Mouse (Mus musculus) midbrain, postnatal 0 days (tissue): Measurements from ENCODE around the gene Asap3. TPM values are rescaled to one million over a fixed set of nuclear protein-coding genes. Genes with fewer than 3 reads are reported as not detected.

Source experiments
- ATAC-seq: fragments of 200-750 bp; cut with Nextera tagmentation; 2 replicates; pipeline ENCODE4 v1.8.0; 2017; ENCODE audit warnings: moderate number of reproducible peaks, mild to moderate bottlenecking, moderate TSS enrichment, moderate library complexity; ENCODE audit not compliant: low FRiP score
- DNase-seq: peaks from one replicate; pipeline ENCODE4 v3.0.0-alpha.2; 2015; ENCODE audit warnings: low spot score
- H3K27ac ChIP-seq: fragments of 300-500 bp; sonication (generic); 2 replicates; pipeline ENCODE4 v1.5.1; 2014; ENCODE audit warnings: low read depth, mild to moderate bottlenecking, low read length, mixed read lengths
- H3K27me3 ChIP-seq: fragments of 300-500 bp; sonication (generic); 2 replicates; pipeline ENCODE4 v1.6.1; 2014; ENCODE audit warnings: low read length, control low read depth, mixed read lengths; ENCODE audit not compliant: insufficient read depth
- H3K36me3 ChIP-seq: fragments of 300-500 bp; sonication (generic); 2 replicates; pipeline ENCODE4 v1.6.1; 2014; ENCODE audit warnings: low read length, control low read depth, mixed read lengths; ENCODE audit not compliant: insufficient read depth
- H3K4me1 ChIP-seq: fragments of 300-500 bp; sonication (generic); 2 replicates; pipeline ENCODE4 v1.6.1; 2014; ENCODE audit warnings: mild to moderate bottlenecking, control low read depth, antibody characterized with exemption, low read length, mixed read lengths; ENCODE audit not compliant: insufficient read depth
- H3K4me2 ChIP-seq: fragments of 300-500 bp; sonication (generic); 2 replicates; pipeline ENCODE4 v1.6.1; 2014; ENCODE audit warnings: low read depth, mild to moderate bottlenecking, low read length, mixed read lengths; ENCODE audit not compliant: poor library complexity, severe bottlenecking
- H3K4me3 ChIP-seq: fragments of 300-500 bp; sonication (generic); 2 replicates; pipeline ENCODE4 v1.5.1; 2014; ENCODE audit warnings: low read depth, mild to moderate bottlenecking, low read length, moderate library complexity
- H3K9ac ChIP-seq: fragments of 300-500 bp; sonication (generic); replicated peaks from 2 replicates; pipeline ENCODE4 v1.6.1; 2014; ENCODE audit warnings: mild to moderate bottlenecking, low read length, moderate library complexity, mixed read lengths; ENCODE audit not compliant: poor library complexity, severe bottlenecking
- H3K9me3 ChIP-seq: fragments of 300-500 bp; sonication (generic); 2 replicates; pipeline ENCODE4 v1.6.1; 2016; ENCODE audit warnings: low read length, control low read depth
- CTCF ChIP-seq: IDR thresholded peaks from 2 replicates; pipeline ENCODE4 v1.5.1; 2016; ENCODE audit warnings: antibody characterized with exemption, mild to moderate bottlenecking
- WGBS: fragments of 180-500 bp; shearing (Covaris S2); extraction: QIAGEN DNeasy Blood & Tissue Kit; methylation state at CpG from one replicate; pipeline ENCODE4 v1.1.7; 2014; 5-methylcytosine and 5-hydroxymethylcytosine counted together
- polyA plus RNA-seq: library from polyadenylated mRNA; unstranded; fragments of >200 nt; fragmentation: Nextera tagmentation; extraction: Ambion mirVana; gene quantifications from 2 replicates; pipeline ENCODE4 v1.2.1, GENCODE M21; 2015
- total RNA-seq: library from RNA; depleted of rRNA; stranded (reverse); fragments of >200 nt; gene quantifications from 2 replicates; pipeline ENCODE4 v1.2.3, GENCODE M21; 2014

The Asap3 gene
- total and polyA plus RNA-seq, 2 experiments from 2014 or later: 3.7 to 7.6 TPM

GRCm38 (mm10) chr4:136170401-136170800, 35.8 kb upstream of the Asap3 start:
- H3K9ac ChIP-seq: no peak overlapping the region
- no peak overlapping the region for H3K27ac ChIP-seq
- TF ChIP-seq CTCF: no peak
- no peaks in the 10 kb centered on the region for H3K27me3 ChIP-seq
- no peaks in the 10 kb centered on the region for H3K4me1 ChIP-seq
- no peak overlapping the region for H3K4me2 ChIP-seq
- no peak overlapping the region for H3K4me3 ChIP-seq
- ATAC-seq (no peak), DNase-seq (no peak)
- H3K36me3 ChIP-seq: no peaks in the 10 kb centered on the region
- no peaks in the 10 kb centered on the region for H3K9me3 ChIP-seq
- 90% methylated on average over 4 of the region's 4 CpGs for WGBS

- DNase-seq (no peak), ATAC-seq (no peak)
- Histone ChIP-seq H3K36me3 (no peaks in the 10 kb centered on the region), H3K4me3 (peak overlapping the region; percentile 55), H3K9me3 (no peaks in the 10 kb centered on the region), H3K9ac (peak overlapping the region; percentile 39; the same call in 1 of the 2 replicates), H3K27ac (no peak overlapping the region), H3K27me3 (no peaks in the 10 kb centered on the region), H3K4me1 (no peaks in the 10 kb centered on the region), H3K4me2 (peak overlapping the region; percentile 100)
- no peak for TF ChIP-seq CTCF
- WGBS: 17% methylated on average over 12 of the region's 12 CpGs
Observed at GRCm38 (mm10) chr4:136171455-136171854, 34.7 kb upstream of the Asap3 start.

GRCm38 (mm10) chr4:136172011-136172541, 34.1 kb upstream of the Asap3 start, which contains the start of gene E2f2:
E2f2 (plus strand) TSS chr4:136172394.
- H3K27ac ChIP-seq: no peak within 1 kb of the TSS
- TF ChIP-seq CTCF: no peak
- WGBS: 0% methylated on average over 35 of the region's 35 CpGs
- H3K27me3 ChIP-seq: no peaks in the 10 kb centered on the region
- peak within 1 kb of the TSS; percentile 39; the same call in 1 of the 2 replicates for H3K9ac ChIP-seq
- DNase-seq (peak; percentile 88), ATAC-seq (0 out of 2 replicates have a peak, but pooled peaks have one; percentile 56)
- peak within 1 kb of the TSS; percentile 55 for H3K4me3 ChIP-seq
- no peaks in the 10 kb centered on the region for H3K36me3 ChIP-seq
- H3K9me3 ChIP-seq: no peaks in the 10 kb centered on the region
- no peaks in the 10 kb centered on the region for H3K4me1 ChIP-seq
- peak within 1 kb of the TSS; percentile 100 for H3K4me2 ChIP-seq

- 2% methylated on average over 52 of the region's 67 CpGs for WGBS
- peak overlapping the region; percentile 29; the same call in 1 of the 2 replicates for H3K9ac ChIP-seq
- no peaks in the 10 kb centered on the region for H3K9me3 ChIP-seq
- DNase-seq: peak; percentile 60
- no peaks in the 10 kb centered on the region for H3K27me3 ChIP-seq
- peak overlapping the region; percentile 100 for H3K4me2 ChIP-seq
- no peaks in the 10 kb centered on the region for H3K36me3 ChIP-seq
- H3K4me1 ChIP-seq: no peaks in the 10 kb centered on the region
- H3K27ac ChIP-seq: no peak overlapping the region
- ATAC-seq: no peak
- H3K4me3 ChIP-seq: peak overlapping the region; percentile 55
- TF ChIP-seq CTCF: no peak
Observed at GRCm38 (mm10) chr4:136172542-136173209, 33.5 kb upstream of the Asap3 start.

- no peak overlapping the region for H3K9ac ChIP-seq
- no peaks in the 10 kb centered on the region for H3K9me3 ChIP-seq
- ATAC-seq: no peak
- DNase-seq: no peak
- H3K4me3 ChIP-seq: peak overlapping the region; percentile 55
- peak overlapping the region; percentile 100 for H3K4me2 ChIP-seq
- no peaks in the 10 kb centered on the region for H3K36me3 ChIP-seq
- no peak overlapping the region for H3K27ac ChIP-seq
- no peak for TF ChIP-seq CTCF
- WGBS: 5% methylated on average over 14 of the region's 14 CpGs
- no peaks in the 10 kb centered on the region for H3K27me3 ChIP-seq
- H3K4me1 ChIP-seq: no peaks in the 10 kb centered on the region
Observed at GRCm38 (mm10) chr4:136173210-136173715, 32.9 kb upstream of the Asap3 start.
